Mouse (Mus musculus): ENCODE results near the gene Btbd9.

Btbd9 gene

GRCm38 (mm10) chr17:30268456-30268855 is 307.8 kb downstream of the Btbd9 start:
- DNase-seq = no peak

GRCm38 (mm10) chr17:30267432-30267973 is 308.8 kb downstream of the Btbd9 start:
- DNase-seq = no peak

- DNase-seq = no peak
These were observed 312.8 kb downstream of the Btbd9 start for GRCm38 (mm10) chr17:30263535-30263934.

GRCm38 (mm10) chr17:30262943-30263342 is 313.3 kb downstream of the Btbd9 start:
- no peak for DNase-seq

DNA sequence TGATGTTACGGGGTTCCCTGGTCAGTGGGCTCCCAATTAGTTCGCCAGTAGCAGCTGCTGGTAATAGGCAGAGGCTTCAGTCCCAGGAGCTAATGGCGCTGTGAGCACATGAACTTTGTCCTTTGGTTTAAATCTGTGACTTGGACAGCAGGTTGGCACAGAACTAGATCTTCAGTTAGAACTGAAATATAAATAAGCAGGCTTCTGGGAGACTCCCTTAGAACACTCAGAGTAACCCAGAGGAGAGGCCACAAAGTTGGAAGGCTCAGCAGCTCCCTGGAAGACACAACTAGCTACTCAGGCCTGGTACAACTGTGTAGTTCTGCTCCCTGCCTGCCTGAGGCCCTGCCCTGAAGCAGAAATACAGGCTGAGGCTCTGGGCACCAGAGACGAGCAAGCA is 313.8 kb downstream of the Btbd9 start:
- no peak for DNase-seq

DNA sequence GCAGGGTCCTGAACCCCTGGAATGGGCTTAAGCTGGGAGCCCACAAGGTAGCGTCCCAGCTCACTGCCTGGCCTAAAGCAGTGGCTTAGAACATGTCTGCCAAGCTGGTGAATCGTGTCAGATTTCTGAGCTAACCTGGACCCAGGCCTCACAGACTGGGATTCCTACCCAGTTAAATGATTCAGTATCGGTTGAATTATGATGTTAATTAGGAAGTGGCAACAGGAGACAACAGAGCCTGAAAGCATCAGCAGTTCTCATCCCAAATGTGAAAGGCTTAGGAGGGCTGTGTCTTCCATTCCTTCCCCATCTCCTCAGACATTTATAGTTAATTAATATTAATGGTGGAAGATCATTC is 314.3 kb downstream of the Btbd9 start:
- no peak for DNase-seq

DNA sequence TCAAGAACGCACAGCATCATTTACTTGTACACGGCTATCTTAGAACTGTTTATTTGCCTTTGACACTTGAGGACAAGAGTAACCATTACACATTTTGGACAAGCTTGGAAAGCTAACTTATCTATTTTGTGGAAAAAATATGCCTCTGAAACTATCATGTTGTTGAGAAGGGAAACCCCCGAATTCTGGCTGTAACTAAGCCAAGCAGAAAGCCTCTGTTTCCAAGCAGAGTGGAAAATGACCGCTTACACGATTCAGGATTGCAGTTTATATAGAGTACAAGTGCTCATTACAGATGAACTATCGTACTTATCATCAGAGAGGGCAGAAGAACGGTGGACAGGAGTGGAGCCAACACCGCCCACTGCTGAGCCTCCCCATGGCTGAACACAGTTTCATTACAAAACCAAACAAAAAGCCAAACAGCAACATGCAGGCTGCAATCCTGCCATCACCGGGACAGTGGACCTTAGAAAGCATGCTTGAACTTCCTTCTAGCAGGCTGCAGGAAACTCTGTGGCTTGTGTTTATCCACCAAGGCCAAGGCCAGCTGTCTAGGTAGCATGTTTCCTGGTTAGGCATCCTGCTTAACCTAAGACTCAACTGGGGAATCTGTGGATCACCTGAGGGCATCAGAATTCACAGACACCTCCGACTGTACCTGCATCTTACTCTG is 314.8 kb downstream of the Btbd9 start:
- no peak for DNase-seq

GRCm38 (mm10) chr17:30260641-30261306 is 315.5 kb downstream of the Btbd9 start:
- no peak for DNase-seq

- no peak for DNase-seq
These were observed 316.4 kb downstream of the Btbd9 start for GRCm38 (mm10) chr17:30259938-30260337.

- no peak for DNase-seq
These were observed 317.8 kb downstream of the Btbd9 start for GRCm38 (mm10) chr17:30258480-30258879.

- DNase-seq = no peak
These were observed 320.2 kb downstream of the Btbd9 start for GRCm38 (mm10) chr17:30255928-30256560.

- no peak for DNase-seq
These were observed 322.4 kb downstream of the Btbd9 start for GRCm38 (mm10) chr17:30253924-30254323.

GRCm38 (mm10) chr17:30253028-30253427 is 323.3 kb downstream of the Btbd9 start:
- DNase-seq = no peak

DNA sequence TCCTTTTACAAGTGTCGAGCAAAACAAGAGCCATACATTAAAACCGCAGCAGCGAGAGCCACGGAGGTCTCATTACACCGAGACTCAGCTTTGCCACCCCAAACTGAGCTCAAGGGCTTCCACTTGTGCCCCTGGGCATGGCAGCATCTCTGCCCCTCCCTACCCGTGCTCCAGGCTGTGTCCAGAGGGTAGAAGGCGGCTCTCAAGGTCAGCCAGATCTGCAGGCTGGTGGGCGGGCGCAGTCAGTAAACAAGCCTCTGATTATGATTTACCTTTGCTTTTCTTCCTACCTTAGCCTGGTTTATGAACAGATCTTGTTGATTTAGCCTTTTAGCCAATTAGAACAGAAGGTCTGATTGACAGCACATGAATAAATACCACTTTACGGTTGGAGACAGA is 331.0 kb downstream of the Btbd9 start:
- no peak for DNase-seq

DNA sequence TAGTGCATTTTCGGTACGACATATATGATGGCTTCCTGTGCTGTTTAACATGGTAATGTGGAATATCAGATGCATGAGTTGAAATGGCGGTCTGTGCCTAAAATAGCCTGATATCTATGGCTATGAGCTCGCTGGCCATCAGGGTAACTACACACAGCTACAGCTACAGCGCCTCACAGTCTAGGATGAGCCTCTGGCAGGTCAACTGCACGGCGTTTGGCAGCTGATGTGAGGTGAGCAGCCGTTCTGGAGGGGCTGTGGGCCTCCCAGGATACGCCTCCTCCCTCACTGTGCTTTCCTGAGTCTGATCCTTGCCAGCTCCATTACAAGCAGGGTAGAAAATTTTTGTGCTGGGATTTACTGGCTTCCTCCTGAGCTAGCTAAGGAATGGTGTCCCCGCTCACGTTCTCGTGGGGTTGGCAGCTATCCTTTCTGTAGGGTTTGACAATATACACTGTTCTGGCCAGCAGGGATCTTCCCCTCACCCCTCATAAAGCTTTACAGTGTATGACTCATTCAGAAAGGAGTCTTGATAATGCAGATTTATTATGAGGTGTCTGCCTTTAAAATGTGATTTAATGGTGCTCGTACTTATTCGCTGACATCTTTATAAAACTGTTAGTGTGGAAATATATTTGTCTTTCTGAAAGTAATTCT is 331.5 kb downstream of the Btbd9 start:
- DNase-seq = no peak

- no peak for DNase-seq
These were observed 332.7 kb downstream of the Btbd9 start for GRCm38 (mm10) chr17:30243540-30243939.

DNA sequence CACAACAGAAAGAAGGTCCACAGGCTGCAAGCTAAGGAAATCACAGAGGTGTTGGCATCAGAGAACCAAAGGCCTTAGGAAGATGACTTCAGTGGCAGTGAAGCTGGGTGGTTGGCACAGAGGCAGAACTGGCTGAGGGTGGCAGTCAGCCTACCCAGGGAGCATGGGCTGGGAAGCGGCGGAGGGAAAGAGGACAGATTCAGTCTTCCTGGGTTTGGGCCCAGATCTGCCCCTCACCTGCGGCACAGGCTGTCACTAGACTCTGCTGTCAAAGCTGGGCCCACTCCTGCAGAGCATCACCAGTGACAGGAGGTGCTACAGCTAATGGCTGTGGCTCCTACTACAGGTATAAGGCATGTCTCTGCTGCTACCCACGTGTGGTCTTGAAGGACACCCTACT is 333.6 kb downstream of the Btbd9 start:
- DNase-seq = no peak

DNA sequence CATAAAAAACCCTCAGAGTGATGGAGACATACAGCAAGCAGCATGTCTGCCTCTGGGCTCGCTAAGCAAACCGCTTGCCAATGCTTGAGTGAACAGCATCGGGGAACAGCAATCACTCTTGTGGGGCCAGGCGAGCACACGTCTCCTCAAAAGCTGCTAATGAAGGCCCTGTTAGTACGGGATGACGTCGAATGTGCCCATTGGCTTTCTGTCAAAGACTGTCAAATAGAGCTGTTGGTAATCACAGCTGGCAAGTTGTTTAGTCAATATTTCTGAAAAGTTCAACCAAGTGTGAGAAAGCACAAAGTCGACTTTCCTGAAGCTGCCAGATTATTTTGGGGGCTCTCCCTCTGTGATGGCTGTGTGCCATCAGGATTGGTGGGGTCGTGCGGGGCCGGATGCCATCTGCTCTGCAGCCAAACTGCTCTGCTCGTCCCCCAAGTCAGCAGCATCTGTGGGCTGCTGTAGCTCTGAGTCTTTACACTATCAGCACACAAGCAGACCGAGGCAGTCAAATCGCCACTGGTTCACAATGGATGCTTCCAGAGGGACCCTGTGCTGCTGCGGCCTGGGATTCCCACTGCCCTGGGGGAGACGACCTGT is 334.5 kb downstream of the Btbd9 start:
- DNase-seq = no peak

GRCm38 (mm10) chr17:30241061-30241460 is 335.2 kb downstream of the Btbd9 start:
- no peak for DNase-seq

DNA sequence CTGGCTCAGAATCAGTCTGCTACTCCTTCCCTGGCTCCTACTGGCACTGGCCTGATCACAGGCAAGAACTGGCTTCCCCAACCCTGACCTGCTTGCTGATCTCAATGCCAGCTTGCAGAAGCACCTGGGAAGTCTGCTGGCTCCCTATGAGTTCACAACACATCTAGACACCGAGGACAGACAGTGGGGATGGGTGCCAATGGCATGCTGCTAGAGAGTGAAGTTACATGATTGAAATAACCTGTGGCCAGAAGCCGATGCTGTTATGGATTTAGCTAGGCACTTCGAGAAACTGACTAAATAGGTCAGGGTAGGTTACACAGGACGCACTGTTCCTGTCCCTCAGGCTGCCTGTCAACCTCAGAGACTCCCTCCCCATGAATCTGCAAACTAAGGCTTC is 335.6 kb downstream of the Btbd9 start:
- DNase-seq = no peak

DNA sequence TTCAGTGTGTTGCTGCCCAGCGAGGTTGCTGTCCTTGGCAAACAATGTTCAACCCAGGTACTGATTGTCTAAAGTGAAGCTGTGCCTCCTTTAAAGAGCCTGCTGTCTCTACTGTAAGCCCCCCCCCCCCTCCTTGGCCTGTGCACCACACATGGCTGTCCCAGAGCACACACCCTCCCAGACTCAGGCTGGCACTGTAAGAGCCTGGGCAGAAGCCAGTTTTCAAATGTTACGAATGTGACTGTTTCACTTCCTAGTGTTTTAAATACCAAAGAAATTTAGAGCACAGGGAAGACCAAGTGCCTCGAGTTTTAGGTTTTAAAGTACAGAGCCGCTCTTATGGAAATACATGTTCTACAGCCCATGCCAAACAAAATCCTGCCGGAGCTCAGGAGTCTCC is 336.8 kb downstream of the Btbd9 start:
- no peak for DNase-seq

GRCm38 (mm10) chr17:30237600-30237999 is 338.7 kb downstream of the Btbd9 start:
- no peak for DNase-seq

GRCm38 (mm10) chr17:30236611-30237010 is 339.7 kb downstream of the Btbd9 start:
- no peak for DNase-seq
